Mouse (Mus musculus): ENCODE data around the gene Tarsl2. TPM values are rescaled to one million over a fixed set of nuclear protein-coding genes. Genes with fewer than 3 reads are reported as not detected.
A peak's percentile ranks its signal among the peaks of the same experiment; 100 is the strongest.

Gene Tarsl2
- total RNA-seq, 2 experiments from 2014 or later, result 38.1 to 44.6 TPM

DNA sequence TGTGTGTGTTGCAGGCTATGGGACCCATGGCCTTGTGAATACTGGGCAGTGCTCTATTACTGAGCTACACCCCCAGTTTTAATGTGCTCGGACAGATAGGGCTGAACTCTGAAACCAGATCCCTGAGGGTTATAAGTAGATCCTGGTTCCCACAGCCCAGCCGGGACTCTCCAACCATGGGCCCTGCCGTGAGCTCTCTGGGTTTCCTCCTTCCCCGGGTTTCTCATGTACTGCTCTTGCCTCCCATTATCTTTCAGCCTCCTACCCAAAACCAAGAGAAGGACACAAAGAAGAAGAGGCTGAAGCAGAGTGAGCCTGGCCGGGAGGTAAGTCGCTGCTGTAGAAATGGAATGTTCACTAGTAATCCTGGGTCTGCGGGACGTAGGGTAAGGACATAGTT is 1.3 kb downstream of the Tarsl2 start:
- DNase-seq (ENCODE audit: low spot score in 2 of 2), result no peak

DNA sequence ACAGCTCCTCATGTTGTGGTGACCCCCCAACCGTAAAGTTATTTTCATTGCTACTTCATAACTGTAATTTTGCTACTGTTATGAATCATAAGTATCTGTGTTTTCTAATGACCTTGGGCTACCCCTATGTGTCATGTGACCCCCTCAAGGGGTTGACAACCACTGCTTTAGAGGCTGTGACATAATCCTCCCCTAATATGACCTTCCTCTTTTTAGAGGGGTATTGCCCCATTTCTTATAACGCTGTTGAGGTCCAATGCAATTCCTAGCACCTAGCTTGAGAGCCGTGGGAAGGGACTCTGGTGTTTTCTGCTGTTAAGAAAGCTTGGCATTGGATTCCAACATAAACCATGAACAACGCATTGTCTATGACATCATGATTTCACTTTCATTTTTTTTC is 6.0 kb downstream of the Tarsl2 start:
- DNase-seq (ENCODE audit: low spot score in 2 of 2), result no peak

DNA sequence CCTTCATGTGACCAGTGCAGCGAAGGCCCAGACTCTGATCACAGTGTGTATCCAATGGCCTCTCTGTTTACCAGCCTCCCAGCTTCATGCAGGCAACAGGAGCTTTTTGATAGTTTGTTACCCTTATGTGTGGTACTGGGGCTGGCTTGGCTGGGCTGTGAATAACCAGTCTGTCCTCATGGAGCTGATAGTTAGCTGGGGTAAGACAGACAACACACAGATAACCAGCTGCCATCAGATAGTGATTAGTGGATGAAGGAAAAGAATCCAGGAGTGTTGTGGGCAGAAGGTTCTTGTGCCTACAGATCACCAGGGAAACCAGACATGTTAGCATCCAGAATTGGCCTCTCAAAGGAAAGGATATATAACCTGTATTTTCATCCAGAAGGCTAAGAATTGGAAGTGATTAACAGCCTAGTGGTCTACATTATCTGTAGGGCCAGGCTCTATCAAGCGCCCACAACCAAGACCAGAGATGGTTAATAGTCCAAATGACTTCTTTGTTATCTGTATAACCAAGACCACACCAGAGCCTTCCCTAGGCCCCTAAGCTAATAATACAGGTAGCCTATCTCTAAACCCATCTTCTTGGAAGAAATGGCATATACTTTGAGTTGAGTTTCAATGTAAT is 12.9 kb downstream of the Tarsl2 start:
- no peak for DNase-seq (ENCODE audit: low spot score in 2 of 2)

DNA sequence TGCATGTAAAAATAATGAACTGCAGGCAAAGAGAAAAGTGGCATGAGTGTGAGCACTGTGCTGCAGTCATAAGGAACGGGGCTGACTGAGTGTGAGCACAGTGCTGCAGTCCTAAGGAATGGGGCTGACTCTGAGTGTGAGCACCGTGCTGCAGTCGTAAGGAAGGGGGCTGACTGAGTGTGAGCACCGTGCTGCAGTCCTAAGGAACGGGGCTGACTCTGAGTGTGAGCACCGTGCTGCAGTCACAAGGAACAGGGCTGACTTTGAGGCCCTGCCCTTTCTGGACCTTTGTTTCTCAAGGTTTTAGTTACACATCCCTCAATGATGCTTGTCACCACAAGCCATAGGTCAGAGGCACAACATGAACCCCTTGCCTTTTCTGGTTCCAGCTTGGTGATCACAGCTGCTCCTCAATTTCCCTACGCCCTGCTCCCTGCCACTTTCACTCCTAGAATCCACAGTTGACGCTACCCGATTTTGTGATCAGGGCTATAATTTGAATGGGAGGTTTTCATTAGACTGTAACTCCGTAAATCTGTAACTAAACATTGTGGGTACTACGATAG is 18.6 kb downstream of the Tarsl2 start:
- DNase-seq (ENCODE audit: low spot score in 2 of 2), result no peak

DNA sequence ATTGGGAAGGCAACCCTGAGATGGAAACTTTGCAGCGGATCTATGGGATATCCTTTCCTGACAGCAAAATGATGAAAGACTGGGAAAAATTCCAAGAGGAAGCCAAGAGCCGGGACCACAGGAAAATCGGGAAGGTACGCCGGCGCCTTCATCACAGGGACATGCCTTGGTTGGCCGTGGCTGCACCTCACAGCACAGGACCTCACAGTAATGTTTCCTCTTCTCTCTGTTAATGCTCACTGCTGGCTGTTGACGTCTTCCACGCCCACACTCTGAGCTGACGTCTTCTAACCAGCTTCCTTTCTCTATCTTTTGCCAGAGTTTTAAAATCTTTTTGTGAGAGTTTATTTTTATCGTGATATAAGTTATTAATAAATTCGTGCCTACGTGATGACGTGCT is 19.2 kb downstream of the Tarsl2 start:
- no peak for DNase-seq (ENCODE audit: low spot score in 2 of 2)

DNA sequence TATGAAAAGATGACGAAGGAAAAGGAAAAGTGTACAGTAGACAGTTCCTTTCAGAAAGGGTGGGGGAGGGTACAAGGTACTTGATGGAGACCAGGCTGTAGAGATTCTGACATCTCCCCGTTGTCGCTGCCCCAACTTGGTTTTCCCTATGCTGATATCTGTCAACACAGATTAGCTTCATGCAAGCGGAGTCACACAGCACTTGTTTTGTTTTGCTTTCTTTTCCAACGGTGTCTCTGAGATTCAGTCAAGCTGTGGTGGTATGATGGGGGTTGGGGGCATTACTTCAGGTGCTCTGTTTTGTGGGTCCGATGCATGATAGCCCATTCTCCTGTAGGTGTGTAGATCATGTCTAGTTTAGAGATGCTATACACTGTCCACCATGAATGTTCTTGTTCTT is 22.8 kb downstream of the Tarsl2 start:
- no peak for DNase-seq (ENCODE audit: low spot score in 2 of 2)

DNA sequence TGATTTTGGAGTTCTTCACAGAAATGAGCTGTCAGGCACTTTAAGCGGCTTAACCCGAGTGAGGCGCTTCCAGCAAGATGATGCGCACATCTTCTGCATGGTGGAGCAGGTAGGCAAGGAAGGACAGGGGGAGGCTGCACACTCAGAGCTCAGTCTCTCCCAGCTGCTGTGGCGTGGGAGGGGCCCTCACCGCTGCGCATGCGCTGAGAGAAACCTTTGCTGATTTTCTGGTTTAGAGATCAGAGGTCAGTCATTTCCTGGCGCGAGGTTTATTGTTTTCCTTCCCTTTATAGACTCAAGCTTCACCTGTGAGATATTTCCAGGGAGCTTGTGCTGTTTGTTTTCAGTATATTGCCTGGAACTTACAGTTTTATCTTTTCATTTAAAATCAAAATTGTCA is 33.4 kb downstream of the Tarsl2 start:
- no peak for DNase-seq (ENCODE audit: low spot score in 2 of 2)

DNA sequence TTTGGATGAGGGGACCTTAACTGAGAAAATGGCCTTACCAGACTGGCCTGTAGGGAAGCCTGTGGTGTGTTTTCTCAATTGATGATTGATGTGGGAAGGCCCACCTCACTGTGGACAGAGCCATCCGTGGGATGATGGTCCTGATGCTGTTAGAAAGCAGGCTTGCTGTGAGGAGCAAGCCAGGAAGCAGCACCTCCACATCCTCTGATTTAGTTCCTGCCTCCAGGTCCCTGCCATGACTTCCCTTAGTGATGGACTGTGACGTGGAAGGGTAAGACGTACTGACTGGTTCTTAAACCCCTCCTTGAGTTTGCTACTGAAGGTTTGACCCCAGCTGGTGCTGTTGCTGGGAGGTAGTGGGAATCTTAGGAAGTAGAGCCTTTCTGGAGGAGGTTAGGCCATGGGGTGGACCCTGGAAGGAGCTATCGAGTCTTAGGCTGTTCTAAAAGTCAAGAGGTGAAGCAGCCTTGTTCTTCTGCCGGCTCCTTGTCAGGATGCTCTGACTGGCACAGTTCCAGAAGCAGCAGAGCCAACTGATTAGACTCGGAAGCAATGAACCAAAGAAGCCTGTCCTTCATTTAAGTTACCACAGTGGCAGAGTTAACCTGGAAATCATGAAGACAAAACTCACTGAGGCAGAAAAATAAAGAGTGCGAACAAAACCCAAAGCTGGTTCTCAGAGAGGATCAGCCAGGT is 34.4 kb downstream of the Tarsl2 start:
- DNase-seq (ENCODE audit: low spot score in 2 of 2), result no peak

DNA sequence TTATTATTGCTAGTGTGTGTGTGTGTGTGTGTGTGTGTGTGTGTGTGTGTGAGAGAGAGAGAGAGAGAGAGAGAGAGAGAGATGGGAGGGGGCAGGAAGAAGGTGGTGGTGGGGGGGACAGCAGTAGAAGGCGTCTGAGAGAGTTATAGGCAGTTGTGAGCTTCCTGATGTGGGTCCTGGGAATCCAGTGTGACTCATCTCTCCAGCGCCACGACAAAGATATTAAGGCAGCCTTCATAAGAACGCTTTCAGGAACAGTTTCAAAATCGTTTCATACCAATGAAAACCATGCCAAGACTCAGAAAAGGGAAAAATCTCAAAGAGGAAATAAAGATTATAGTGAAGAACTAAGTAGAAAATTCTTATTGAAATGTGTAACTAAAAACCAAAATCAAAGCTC is 36.5 kb downstream of the Tarsl2 start:
- DNase-seq (ENCODE audit: low spot score in 2 of 2), result no peak

DNA sequence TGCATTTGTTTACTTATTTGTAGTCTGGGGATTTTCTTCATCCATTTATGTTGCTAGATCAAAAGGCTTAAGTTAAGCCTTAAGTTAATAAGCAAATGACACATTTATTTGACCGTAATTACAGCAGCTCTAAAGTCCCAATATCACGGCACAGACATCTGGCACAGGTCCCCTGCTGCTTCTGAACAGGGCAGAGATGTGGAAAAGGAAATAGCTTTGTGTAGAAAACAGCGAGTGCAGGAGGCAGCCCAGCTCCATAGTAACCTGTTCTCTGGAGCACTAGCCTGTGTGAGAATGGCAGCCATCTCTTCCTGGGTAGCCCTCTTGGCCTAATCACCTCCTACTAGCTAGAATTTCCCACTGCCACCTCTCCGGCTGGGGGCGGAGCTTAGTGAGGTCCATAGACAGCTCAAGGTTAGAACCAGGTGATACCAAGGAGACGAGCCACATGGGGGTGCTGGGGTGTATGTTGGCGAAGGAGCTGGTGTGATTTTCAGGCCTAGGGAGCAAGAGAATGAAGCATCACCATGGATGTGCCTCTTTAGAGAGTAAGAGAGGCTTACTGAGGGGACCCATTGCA is 39.6 kb downstream of the Tarsl2 start:
- no peak for DNase-seq (ENCODE audit: low spot score in 2 of 2)

DNA sequence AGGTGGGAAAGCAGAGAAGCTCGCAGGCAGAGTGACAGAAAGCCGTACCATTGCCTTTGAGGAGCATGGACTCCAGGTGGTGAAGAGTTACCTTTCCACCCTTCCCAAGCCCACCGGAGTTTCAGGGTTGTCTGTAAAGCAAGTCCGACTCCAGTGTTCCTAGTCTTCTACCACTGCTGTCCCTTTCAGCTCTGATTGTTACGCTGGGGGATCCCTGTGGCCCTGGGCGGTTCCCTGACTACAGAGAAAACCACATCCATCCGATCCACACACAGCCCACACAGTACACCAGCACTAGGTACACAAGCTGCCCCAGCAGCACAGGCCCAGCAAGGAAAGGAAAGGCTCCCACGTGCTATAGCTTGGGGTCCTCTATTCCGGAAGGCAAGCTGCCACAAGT is 42.0 kb downstream of the Tarsl2 start:
- DNase-seq (ENCODE audit: low spot score in 2 of 2), result no peak

DNA sequence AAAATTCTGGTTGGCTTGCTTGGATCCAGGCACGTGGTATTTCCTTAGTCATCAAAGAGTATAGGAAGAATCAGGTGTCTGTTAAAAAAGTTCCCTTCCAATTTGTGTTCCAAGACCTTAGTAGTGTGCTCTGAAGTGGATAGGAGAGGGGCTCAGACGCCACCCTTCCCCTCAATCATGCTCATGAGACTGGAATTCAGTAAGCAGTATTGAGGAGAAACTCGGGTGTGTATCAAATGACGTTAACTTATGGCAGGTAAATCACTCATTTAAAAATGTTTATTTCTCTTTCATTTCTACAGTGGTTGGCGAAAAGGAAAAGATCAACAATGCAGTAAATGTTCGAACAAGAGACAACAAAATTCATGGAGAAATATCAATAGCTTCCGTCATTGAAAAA is 46.2 kb downstream of the Tarsl2 start, which contains the start of gene Tm2d3:
Gene Tm2d3 (plus strand): TSS at position 301 of the 400 bp plus-strand sequence.
- no peak for DNase-seq (ENCODE audit: low spot score in 2 of 2)

DNA sequence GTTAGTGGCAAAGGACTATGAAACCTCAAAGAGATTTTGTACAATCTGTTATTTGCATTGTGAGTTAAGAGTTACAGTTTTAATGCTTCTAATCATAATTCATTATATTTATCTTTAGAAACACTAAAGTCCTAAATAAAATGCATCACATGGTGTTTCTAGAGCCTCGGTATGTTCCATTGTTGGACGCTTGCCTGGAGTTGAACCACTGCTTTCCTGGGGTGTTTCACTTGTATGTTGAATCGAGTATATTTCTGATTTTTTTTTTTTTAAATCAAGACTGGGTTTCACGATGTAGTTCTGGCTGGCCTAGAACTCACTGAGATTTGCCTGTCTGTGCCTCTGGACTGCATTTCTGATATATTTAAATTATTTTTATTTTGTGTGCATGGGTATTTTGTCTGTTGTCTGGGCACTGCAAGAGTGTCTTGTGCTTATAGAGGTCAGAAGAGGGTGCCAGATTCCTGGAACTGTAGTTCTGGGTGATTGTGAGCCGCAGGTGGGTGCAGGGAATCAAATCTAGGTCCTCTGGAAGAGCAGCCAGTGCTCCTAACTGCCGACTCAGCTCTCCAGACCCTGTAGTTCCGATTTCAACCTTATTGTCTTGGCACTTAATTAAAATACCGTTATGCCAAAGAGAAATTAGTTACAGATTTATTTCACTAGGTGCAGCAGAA is 47.4 kb downstream of the Tarsl2 start:
- DNase-seq (ENCODE audit: low spot score in 2 of 2), result no peak

DNA sequence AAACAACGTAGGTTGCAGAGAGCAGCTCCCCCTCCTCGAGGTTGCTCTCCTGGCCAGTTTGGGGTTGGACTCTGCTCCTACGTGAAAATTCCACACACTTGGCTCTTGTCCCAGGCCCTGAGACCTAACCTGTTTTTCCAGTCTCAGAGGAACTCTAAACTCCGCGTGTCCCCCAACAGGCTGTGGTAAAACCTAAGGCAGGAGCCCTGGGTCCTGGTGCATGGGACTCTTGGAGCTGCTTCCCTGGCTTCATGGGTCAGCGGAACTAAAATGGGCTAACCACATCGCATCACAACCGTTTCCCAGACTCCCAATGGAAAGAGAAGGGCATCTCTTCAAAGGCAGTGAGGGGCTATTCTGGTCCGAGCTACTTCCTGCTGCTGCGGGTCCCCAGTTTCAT is 48.2 kb downstream of the Tarsl2 start:
- no peak for DNase-seq (ENCODE audit: low spot score in 2 of 2)

DNA sequence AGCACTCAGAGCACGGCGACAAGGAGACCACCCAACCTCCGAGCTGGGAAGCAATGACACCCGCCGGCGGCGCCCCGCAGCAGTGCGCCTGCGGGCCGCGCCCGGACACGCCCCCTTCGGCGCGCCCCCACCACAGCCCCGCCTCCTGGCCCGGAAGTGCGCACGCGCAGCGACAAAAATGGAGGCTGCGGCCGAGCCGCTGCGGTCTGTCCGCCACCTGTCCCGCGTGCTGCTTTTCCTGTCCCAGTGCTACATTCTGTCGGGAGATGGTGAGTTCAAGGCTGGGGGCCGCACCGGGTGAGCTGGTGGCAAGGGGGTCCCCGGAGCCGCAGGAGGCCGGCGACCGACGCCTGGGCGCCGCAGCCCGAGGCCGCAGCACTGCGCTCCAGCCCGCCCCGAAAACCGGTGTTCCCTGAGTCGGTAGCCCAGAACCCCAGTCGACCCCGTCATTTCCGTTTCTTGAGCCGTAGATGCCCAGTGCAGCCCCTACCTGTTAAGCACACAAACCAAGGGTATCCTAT is 48.7 kb downstream of the Tarsl2 start:
- DNase-seq (ENCODE audit: low spot score in 2 of 2), result peak; percentile 83 to 88

DNA sequence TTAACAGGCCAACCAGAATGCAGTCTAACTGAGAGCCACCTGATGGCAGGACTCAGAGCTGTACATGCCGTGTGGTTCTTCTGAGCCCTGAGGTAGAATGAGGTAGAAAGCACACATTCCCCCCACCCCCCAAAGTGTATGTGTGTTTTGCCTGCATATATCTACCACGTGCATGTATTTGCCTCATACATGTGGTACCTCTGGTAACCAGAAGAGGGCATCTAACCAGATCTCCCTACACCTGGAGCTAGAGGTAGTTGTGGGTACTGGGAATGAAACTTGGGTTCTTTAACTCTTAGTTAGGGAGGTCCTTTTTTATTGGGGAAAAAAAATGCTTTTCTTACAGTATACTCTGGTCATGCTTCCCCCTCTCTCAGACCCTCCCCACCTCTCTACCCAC is 51.8 kb downstream of the Tarsl2 start:
- no peak for DNase-seq (ENCODE audit: low spot score in 2 of 2)

DNA sequence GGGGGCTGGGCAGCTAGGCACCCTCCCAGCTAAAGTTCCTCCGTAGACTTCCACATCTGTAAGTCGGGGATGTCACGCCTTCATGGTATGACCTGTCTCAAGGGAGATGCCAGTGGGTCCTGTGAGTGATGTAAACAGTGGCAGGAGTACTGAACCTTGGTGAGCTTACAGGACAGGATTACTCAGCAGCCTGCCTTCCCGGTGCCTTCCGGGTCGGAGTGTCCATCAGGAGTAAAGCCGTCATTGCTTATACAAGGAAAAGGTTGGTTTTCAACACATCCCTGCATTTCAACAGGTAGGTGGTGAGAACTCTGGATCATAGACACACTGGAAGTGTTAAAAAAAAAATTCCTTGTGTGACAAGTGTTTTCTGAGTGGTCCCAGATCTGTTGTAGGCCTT is 57.4 kb downstream of the Tarsl2 start:
- peak in 1 of 2 experiments; percentile 9 for DNase-seq (ENCODE audit: low spot score in 2 of 2)

DNA sequence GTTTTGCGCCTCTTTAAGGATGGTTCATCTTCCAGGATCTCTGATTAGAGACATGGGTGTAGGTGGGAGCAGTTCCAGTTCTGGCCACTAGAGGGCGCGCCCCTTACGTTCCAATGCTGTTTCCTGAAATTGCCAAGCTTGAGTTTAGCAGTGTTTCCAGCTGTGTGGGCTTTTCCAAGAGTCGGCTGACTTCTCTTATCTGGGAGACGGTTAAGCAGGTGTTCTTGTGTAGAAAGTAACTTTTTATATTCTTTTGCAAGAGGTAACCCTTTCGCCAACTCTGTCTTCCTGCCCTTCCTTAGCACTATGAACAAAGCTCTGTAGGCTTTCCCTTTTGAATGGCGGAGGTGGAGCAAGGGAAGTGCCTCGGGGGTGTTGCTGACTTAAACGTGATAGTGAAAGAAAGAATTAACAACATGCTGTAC is 60.1 kb downstream of the Tarsl2 start:
- peak; percentile 57 to 75 for DNase-seq (ENCODE audit: low spot score in 2 of 2)

DNA sequence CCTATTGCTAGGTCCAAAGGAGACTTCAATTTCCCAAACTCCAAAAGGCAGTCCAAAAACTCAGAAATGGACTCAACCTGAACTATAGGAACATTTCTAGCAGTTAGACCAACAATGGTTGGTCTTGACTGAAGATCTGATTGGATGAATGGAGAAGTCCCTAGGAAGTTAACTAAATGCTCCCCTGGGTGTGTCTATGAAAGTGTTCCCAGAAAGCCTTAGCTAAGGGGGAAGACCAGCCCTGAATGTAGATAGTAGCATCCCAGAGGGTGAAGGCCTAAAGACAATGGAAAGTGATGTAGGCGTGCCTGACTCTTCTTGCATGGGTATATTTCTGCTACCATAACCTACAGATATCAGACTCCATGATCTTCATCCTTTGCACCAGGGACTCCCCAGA is 63.8 kb downstream of the Tarsl2 start:
- DNase-seq (ENCODE audit: low spot score in 2 of 2), result no peak

DNA sequence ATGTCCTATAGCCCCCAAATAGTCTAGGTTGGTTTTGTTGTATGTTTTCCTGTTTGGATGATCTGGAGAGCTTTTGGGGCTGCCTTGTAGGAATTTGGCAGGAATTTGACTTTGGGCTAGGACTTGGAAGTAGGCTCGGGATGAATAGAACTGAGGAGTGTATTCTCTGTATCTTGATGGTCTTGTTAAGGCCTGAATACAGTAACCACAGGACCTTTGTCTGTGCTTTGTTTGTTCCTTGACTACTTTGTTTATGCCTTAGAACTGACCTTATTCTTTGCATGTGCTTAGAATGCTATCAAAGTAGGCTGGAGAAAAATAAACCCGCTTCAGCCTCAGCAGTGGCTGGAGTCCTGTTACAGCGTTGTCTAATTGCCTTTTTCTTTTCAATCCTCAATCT is 65.6 kb downstream of the Tarsl2 start:
- no peak for DNase-seq (ENCODE audit: low spot score in 2 of 2)

DNA sequence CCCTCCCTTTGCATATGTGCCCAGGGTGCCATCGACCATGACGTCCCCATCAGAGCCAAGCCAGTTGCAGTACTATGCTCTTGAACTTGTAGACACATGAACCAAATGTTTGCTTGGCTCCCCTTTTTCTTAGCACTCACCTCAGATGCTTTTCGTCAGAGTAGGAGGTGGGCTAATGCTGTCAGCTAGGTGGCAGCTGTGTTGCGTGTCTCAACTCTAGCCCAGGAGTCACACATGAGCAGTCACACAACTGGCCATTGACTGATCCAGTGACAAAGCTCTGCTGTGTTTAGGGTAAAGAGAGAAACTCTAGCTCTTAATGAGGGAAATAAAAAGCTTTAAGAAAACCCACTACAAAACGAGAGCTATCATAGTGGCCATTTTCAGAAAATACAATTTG is 69.1 kb downstream of the Tarsl2 start:
- DNase-seq (ENCODE audit: low spot score in 2 of 2), result no peak

DNA sequence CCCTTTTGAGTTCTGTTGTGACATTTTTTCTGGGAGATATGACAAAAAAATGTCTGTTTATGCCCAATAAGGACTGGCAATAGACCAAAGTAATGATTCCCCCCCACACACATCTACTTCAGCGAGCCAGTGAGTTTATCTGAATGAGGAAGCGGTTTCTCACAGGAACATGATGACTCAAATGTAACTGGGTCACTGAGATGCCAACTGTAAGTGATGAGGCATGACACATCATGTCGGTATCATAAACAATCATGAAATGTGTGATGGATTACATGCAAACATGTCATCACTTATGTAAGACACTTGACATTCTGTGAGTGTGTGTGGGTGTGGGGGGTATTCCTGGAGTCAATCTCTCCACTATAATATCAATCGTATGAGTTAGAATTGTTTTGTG is 69.6 kb downstream of the Tarsl2 start:
- no peak for DNase-seq (ENCODE audit: low spot score in 2 of 2)

Measured in gastrocnemius, postnatal 4 days (tissue).